Mouse (Mus musculus): ENCODE data around the gene Gm49383.

The Gm49383 gene

DNA sequence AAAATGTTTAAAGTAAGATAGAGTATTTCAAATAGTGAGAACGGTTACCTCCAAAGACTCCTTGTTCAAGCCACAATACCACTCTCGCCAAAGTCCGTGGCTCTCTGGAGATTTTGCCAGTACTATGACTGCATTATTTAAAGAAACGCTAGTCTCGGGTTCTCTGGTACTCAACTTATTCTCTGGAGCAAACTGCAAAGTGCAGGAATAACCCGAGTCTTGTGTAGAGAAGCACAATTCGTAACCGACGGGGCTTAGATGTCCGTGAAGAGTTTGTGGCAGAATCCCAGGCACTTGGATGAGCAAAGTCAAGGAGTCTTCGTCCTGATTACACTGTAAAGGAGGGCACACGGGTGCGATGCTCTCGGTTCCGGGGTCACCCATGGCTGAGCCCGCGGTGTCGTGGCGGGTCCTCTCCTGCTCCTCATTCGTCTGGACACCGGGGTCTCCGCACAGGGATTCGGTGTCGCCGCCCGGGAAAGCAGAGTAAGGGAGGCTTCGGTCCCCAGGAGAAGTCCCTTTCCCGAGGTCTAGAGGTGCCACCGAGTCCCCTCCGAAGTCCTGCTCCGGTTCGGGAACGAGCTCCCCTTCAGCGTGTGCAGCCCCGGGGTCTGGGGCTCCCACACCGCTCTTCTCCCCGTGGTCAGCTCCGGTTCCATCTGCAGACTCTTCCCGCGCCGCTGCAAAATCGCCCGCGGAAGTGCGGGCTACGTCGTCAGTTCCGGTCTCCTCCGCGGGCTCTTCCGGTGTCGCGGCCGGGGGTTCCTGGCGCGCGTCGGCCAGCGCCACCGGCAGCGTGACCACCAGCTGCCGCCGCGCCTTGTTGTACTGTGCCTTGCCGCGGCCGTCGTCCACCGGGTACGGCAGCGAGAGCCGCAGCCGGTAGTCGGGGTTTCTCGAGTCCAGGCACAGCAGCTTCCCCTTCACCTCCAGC is at the start of gene Gm49383:
Gene Gm49383 (minus strand): TSS at position 661 of the 934 bp plus-strand sequence.
- DNase-seq: peak; percentile 82

DNA sequence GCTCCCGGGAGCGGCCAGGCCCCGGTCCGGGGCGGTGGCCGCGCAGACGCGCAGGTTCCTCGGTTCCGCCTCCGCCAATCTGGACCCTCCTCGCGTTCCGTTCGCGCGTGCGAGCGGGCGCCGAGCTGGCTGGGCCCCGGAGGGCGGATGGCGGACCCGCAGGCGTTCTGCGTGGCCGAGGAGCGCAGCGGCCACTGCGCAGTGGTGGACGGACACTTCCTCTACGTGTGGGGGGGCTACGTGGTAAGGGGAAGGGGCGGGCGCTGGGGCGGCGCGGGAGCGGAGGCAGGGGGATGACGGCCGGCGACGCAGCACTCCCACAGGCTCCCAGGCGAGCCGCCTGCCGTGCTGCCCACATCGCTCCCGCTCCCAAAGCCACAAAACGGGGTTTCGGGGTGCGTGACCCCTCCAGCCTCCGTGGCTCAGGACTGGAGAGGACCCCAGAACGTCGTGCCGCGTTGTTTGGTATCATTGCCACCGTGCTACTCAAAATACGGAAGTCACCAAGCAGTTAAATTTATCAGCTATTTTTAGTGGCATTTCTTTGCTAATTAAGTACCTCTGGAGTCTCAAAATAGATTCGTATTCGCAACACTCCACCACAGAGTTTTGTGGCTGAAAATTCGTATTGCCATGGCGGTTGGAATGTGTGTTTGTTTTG is 45.0 kb upstream of the Gm49383 start:
- DNase-seq: peak; percentile 69

DNA sequence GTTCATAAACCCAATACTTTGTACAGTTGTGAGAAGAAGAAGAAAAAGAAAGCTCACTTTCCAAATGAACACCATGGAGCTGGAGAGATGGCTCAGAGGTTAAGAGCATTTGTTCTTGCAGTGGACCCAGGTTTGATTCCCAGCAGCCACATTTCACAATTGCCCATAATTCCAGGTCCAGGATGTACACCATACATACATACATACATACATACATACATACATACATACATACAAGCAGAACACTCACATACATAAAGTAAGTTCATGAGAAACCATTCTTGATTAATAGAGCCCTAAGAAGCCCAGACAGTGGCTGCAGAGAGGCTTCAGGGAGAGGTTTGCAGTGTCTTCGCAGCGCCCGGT is 44.5 kb upstream of the Gm49383 start:
- no peak for DNase-seq

DNA sequence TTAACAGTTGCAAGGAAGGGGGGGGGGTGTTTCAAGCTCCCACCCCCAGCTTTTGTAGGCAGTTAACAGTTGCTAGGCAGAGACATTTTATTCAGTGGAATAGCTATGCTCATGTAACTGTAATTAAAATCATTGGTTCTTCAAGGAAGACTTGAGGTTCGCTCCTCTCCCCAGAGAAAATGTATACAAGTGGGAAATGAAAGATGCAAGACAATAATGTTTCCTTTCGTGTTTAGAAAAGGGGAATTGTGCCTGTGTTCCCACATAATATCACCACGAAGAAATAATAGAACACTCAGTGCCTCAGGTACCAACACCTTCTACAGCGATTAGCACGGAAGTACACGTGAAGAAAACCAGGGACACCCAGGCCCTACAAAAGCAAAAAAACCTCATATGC is 44.0 kb upstream of the Gm49383 start, which contains the start of gene Klhdc1:
Gene Klhdc1 (plus strand): TSS at position 301 of the 400 bp plus-strand sequence.
- no peak for DNase-seq

DNA sequence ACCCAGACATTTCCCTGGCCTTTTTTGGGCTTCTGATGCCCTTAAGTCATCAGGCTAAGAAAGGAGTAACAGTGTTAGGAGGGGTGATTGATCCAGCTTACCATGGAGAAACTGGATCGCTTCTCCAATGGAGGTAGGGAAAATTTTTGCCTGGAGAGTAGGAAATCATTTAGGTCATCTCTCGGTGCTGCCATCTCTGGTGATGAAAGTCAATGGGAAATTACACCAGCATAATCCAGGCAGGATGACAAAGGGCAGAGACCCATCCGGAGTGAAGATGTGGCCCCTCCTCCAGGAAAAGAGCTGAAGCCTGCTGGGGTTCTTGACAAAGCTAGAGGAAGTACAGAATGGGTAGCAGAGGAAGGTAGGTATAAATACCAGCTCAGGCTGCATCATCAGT is 41.4 kb upstream of the Gm49383 start:
- DNase-seq: no peak

DNA sequence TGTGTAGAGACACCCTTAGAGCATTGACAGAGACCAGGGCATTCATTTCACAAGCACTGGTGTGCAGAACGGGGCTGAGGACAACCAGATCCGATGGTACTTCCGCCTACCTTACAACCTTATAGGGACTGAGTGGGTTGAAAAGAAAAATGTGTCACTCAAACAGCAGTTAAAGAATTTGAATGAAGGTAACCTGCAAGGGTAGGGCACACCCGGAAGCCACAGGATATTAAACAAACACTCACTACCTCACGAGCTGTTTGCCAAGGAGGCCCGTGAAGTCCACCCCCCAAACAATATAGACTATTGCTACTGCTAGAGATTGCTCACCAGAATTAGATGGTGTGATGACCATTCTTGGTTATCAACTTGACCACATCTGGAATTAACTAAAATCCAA is 38.9 kb upstream of the Gm49383 start:
- DNase-seq: no peak

DNA sequence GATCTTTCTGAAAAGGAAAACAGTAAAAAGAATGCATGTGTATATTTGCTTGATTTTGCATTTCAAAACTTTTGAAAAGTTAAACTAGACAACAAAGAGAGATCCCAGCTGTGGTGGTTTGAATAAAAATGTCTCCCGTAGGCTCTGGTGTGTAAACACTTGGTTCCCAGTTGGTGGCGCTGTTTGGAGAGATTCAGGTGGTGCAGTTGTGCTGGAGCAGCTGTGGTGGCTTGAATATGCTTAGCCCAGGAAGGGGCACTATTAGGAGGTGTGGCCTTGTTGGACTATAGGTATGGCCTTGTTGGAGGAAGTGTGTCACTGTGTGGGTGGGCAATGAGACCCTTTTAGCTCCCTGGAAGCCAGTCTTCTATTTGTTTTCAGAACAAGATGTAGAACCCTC is 32.3 kb upstream of the Gm49383 start:
- peak; percentile 66 for DNase-seq

DNA sequence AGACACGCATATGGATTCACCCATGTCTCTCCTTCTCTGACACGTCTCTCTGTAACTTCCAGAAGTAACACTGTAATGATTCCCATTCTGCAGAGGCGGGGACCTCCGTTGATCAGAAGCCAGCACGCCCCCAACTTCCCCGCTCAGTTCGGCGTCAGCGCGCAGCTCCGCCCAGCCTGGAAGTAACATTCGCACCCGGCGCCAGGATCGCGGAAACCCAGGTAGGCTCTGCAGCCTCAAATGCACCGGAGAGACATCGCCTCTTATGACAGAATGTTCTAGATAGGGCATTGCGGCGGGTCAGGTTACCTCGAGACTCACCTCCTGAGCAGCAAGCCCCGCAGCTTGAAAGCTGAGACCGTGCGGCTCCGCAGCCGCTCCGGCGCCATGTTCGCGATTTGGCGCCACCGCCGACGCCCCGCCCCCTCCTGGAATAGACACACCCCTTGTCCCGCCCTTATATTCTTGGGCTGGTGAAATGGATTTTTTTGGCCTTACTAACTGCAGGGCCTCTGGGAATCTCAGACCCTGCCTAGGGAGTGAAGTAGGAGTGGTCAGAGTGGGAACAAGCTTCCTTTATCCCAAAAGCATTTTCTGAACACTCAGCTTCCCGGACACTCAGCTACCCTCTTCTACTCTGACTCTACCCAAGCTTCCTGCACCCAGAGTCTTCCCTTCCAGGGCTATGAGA is 31.0 kb upstream of the Gm49383 start, which contains the start of gene Pole2:
Gene Pole2 (minus strand): TSS at position 420 of the 691 bp plus-strand sequence.
- DNase-seq: peak; percentile 91

DNA sequence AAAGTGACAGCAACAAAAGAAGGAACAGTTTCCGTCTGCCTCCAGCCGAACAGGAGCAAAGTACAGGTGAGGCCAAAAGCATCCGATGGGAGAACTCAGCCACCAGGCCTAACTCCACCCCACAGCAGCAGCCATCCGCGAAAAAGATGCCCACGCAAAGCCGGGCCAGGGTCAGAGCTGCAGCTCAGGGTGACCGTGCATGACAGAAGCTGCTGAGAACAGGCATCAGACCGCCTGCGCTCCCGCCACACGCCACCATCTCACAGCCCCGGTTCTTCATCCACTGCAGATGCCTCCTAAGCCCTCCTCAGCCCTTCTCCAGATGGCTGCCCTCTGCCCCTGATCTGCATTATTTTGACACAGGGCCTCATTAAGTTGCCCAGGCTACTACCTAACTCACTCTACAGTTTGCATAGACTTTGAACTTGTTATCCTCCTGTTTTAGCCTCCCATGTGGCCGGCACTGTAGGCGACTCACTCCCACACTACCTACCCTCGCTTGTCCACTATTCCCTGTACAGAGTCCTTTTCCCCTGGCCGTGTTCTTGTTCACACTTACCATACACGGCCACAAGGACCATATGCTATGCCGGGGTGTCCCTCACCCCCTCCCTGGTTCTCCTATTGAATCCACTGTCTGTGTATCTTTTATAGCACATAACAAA is 23.8 kb upstream of the Gm49383 start:
- no peak for DNase-seq

DNA sequence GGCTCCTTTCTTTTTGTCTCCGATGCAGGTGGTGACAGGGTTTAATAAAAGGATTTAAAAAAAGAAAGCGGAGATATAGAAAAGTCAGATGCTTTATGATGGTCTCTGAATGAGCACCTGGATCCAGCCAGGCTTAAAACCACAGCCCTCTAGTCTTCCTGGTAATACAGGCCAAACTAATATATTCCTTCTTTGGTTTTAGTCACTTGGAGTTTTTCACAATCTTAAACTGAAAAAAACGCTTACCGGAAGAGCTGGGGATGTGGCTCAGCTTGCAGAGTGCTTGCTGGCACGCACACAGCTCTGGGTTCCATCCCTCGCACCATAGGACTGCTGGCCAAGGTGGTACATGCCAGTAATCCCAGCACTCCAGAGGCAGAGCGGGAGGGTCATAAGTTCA is 19.7 kb upstream of the Gm49383 start:
- DNase-seq: no peak

DNA sequence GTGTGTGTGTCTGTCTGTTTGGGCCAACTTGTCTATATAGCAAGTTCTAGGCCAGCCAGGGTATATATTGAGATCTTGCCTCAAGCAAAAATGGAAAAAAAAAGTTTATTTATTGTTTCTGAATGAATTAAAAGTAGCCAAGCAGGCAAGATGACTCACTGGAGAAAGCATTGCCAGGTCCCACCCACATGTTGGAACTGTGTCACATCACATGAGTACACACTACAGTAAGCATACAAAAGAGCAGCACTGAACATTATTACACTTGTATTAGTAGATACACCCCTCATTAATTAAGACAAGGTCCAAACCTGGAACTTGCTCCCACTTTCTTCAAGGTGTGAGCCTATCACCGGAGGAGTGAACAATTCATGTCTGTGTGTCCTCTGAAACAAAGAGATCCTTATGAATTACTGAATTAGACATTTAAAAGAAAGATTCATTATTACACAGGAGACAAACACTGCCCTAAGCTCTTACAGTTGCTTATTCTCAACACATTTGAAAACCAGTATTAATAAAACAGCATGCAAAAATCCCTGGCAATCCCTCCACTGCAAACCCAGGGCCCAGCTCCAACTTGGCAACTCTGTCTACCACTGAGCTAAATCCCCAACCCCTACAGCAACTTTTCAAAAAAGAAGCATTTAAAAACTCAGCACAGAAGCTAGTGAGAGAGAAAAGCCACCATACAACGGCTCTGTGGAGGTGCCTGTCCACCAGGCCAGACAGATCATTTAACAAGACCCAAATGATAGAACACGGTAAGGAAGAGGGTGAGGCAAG is 18.3 kb upstream of the Gm49383 start:
- no peak for DNase-seq

DNA sequence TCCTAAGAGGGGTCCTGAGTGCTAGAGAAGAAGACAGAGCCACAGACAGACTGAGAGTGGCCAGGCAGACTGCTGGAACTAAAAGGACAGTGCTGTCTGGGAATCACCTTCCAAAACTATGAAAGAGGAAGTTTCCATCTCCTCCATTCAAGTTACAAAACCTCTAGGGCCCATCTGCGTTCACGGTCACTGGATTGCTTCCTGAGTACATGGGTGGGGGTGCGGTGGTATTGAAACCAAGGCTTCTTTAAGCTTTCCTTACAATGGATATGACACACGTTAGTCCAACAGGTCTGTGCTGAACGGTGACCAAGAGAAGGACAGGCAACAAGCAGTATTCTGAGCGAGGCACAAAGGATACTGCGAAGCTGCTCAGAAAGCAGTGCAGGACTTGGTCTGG is 17.5 kb upstream of the Gm49383 start:
- no peak for DNase-seq

DNA sequence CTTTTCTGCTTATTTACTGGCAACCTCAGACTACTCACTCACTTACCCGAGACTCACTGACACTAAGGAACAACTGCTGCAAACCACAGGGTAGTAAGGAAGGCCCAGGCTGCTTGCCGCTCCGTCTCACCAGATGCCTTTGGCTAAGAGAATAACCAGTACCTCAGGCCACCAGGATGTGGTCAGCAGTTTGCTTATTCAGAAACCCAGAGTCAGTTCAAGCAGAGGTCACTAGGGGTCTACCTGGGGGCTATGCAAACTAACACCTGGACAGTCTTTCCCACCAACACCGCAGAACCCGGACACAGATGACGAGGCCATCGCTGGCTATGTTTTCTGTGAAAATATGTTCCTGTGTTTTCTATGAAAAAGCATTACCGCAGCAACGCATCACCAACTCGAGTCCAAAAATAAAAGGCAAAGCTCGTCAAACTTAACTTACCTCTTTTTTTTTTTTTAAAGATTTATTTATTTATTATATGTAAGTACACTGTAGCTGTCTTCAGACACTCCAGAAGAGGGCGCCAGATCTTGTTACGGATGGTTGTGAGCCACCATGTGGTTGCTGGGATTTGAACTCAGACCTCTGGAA is 16.4 kb upstream of the Gm49383 start:
- no peak for DNase-seq

DNA sequence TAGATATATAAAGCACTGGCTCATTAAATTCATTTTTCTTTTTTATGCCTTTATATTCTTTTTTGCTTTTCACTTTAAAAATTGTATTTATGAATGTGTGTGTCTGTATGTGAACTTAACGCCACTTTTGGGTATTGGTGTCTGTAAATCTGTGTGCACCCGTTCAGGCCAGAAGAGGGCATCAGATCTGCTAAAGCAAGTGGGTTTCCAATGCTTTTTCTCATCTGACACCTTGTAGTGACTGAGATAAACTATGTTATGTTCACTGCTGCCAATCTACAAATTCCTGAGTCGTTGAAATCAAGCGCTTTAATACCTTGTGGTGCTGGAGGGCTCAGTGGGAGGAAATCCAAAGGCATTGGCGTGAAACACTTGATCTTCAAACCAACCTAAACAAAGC is 14.2 kb upstream of the Gm49383 start:
- DNase-seq: no peak

DNA sequence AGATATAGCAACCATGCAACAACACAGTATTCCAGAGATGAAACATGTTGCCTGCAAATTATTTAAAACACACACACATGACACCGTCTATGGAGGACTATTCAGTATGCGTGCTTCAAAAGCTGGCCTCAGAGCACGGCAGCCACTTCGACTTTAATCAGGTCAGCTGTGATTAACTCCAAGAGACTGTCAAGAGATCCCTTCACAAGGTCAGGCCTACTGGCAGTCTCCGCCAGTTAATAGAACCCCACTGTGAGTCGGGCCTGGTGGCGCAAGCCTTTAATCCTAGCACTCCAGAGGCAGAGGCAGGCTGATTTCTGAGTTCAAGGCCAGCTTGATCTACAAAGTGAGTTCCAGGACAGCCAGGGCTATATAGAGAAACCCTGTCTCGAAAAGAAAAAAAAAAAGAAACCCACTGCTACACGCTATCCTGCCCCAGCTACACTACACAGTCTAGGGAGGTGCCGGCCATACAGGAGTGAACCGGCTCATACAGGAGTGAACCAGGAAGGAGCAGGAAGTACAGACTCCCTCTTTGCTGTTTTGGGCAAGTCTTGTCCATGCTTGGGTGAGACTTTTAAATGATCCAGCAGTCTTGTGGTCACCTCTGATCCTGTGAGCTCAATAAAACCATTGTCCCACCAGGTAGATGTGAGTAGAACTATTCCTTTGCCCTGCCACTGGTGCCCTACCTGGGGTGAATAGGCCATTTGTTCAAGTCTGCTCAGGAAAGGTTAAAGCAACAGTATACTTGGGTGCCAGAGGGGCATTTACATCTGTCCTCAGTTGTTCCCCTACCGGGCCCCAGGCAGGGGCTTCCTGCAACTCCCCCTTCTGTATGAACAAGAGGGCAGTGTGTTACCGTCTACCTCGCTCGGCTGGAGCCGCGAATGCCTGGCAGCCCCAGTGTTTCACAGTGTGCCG is 13.4 kb upstream of the Gm49383 start:
- DNase-seq: no peak

DNA sequence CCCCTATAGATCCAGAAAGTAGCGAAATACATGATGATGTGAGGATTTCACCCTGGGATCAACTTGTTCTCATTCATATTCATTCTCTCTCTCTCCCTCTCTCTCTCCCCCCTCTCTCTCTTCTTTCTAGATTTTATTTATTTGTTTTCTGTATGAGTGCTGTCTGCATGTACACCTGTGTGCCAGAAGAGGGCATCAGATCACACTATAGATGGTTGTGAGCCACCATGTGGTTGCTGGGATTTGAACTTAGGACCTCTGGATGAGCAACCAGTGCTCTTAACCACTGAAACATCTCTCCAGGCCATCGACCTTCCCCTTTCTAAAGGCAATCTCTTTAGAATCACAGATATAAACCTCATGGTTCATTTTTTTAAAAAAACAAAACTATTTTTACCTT is 11.6 kb upstream of the Gm49383 start:
- no peak for DNase-seq

DNA sequence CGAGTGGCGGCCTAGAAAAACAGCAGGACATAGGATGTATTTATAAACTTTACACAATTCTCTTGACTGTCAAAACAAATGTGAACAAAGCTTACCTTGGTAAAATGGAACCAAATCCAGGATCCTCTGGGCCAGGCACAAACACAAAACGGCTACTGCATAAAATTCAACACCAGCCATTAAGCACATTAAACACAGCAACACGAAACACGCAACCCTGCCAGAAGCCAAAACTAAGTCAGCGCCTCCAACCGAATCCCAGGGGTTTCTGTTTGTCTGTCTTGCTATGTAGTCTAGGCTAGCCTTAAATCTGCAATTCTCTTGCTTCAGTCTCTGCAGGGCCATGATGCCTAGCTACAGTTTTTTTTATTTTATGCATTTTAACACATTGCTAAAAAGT is 11.0 kb upstream of the Gm49383 start:
- no peak for DNase-seq

DNA sequence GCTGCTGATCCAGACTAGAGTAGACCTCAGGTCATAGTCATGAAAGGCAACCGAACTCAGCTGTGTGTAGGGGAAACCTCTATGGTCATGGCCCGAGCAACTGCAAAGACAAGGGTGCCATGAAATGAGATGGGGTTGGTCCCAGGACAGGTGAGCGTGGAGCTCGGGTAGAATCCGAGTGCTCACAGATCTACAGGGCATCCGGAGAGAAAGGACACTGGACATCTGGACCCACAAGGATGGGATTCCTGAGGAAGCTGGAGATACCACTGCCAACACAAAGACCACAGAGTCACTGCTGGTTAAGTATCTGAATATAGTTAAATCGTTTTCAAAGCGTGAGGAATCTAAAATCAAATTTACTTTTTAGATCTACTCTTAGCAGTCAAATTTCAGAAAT is 10.5 kb upstream of the Gm49383 start:
- DNase-seq: no peak

DNA sequence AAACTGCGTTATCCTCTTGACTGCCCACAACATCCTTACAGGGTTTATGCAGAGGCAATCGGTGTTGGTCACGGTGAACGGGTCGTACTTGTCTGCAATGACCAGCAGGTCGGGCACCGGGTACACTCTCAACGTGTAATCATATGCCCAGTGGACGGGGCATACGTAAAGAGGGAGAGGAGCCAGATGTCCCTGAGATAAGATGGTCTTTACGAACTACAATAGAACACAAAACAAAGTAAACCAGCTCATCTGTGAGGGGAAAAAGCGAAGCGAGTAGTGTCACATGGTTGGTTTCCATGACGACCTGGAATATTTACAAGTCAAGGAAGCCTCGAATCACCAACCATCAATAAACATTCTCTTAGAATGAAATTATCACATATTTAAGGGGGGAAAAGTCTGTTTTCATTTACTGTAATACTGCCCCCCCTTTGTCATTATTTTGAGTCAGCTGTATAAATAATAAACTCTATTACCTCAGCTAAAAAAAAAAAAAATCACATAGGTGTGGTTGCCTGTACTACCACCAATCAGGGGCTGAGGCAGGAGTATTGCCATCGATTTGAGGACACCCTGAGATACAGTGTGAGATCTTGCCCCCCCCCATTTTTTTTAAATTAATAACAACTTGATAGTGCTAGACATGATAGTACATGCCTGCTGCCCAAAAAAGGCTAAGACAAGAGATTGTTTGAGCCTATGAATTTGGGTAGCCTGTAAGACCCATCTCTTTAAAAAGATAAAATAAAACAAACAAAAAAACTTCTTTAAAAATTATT is 7.3 kb upstream of the Gm49383 start, which contains the start of gene Gm49384:
Gene Gm49384 (minus strand): TSS at position 216 of the 782 bp plus-strand sequence.
- DNase-seq: no peak

DNA sequence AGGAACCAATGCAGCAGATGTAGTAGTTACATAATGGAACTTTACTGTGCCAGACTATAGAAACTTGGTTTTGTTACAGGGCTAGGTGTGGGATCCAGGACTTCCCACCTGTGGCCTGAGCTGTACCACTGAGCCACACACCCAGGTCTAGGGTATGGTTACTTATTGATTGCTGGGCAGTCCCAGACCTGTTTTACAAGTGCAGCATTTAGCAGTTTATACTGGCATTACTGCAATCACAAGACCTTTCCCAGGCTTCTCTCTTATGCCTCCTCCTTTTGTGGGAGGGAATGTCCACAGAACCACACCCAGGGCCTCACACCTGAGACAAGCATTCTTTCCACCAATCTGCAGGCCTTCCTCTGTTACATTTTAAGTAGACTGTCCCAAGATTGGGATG is 2.1 kb upstream of the Gm49383 start:
- no peak for DNase-seq
